Mouse (Mus musculus): ENCODE measurements at regions not wholly inside any gene's neighbourhood (a gene's known extent, or its start where the extent isn't known, plus 50 kb on each side); places are given as distances from the start of the nearest gene placed in this dataset.

DNA sequence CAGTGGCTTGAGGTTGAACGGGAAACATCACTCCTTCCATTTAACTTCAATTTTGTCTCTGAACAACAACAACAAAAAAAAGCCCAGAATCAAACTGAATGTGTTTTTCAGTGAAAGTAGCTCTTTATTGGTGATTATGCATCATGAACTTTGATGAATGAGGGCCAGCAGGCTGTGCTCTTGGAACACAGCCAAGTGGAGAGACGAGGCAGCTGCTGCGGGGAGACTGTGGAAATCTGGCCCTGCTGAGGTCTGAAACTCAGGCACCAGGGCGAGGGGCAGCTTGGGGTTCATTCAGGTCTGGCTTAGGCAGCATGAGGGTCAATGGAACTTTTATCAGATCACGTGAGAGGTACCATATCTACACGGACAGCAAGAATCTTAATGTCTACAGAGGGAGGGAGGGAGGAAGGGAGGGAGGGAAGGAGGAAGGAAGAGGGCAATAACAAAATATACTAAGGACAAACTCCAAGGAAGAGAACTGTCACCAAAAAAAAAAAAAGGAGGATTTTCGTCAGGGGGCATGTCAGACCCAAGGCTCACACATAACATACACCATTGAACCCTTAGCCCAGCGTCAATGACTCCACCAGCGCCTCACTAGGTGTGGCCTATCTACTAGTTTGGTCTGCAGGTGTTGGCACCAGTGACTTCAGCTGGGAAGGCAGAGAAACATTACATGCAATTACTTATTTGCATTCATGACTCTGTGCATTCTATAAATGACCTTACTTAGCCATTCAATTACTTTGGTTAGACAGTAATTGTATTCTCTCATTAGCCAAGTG is 239.0 kb upstream of the Fat1 start:
- WGBS = 36% methylated on average over 9 of the region's 9 CpGs
- Histone ChIP-seq H3K4me3 (ENCODE audit: low read depth, low read length) (no peak overlapping the region), H3K9me3 (ENCODE audit: control insufficient read depth, low read length) (no peaks in the 10 kb centered on the region), H3K4me1 (ENCODE audit: control insufficient read depth, insufficient read depth, low read length) (peaks cover 1% of the 10 kb centered on the region; the same call in 1 of the 2 replicates), H3K27ac (replicated peaks; ENCODE audit: low read depth, low read length) (no peak overlapping the region), H3K4me2 (ENCODE audit: low read depth, low read length) (no peak overlapping the region), H3K9ac (ENCODE audit: low read depth, low read length) (no peak overlapping the region), H3K36me3 (ENCODE audit: control insufficient read depth, insufficient read depth, low read length) (no peaks in the 10 kb centered on the region), H3K27me3 (replicated peaks; ENCODE audit: control insufficient read depth, insufficient read depth, low read length) (no peaks in the 10 kb centered on the region)
- ATAC-seq (ENCODE audit: low read depth) (peak; percentile 77; the same call in 1 of the 2 replicates), DNase-seq (ENCODE audit: low spot score) (peak; percentile 77)

DNA sequence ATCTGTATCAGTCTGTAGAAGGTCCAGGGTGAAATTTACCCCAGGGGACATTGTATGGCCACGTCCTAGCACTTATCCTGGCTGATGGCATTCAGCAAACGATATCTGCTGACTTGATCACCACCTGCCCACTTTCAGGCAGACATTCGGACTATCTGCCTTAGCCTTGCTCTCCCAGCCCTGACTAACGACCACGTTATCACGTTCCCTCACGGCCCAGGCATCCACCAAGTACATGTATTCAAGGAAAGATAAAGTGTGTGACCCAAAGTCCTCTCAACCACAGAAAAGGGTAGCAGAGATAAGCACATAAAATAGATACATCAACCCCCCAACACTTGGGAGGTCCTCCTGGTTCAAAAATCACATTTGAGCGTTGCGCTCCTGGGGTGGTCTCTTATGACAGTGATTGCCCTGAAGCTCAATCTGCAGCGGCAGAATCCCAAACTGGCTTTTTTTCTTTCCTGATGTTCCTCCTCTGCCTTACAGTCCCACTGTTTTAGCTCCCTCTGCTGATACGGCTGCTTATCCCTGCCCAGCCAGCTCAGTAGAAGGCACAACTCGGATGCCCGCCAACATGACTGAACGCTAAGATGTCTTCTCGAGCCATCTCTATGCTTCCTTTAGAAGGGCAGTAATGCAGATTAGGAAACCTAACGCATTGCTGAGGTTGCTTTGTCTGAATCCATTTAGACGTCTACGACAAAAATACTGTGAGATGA is 235.7 kb upstream of the Fat1 start:
- H3K27me3 ChIP-seq (replicated peaks; ENCODE audit: control insufficient read depth, insufficient read depth, low read length) = no peaks in the 10 kb centered on the region
- no peaks in the 10 kb centered on the region for H3K4me1 ChIP-seq (ENCODE audit: control insufficient read depth, insufficient read depth, low read length)
- H3K36me3 ChIP-seq (ENCODE audit: control insufficient read depth, insufficient read depth, low read length) = no peaks in the 10 kb centered on the region
- no peaks in the 10 kb centered on the region for H3K9me3 ChIP-seq (ENCODE audit: control insufficient read depth, low read length)
- ATAC-seq (ENCODE audit: low read depth) (no peak), DNase-seq (ENCODE audit: low spot score) (no peak)
- no peak overlapping the region for H3K4me3 ChIP-seq (ENCODE audit: low read depth, low read length)
- no peak overlapping the region for H3K4me2 ChIP-seq (ENCODE audit: low read depth, low read length)
- no peak overlapping the region for H3K9ac ChIP-seq (ENCODE audit: low read depth, low read length)
- H3K27ac ChIP-seq (replicated peaks; ENCODE audit: low read depth, low read length) = no peak overlapping the region
- 80% methylated on average over 18 of the region's 18 CpGs for WGBS

DNA sequence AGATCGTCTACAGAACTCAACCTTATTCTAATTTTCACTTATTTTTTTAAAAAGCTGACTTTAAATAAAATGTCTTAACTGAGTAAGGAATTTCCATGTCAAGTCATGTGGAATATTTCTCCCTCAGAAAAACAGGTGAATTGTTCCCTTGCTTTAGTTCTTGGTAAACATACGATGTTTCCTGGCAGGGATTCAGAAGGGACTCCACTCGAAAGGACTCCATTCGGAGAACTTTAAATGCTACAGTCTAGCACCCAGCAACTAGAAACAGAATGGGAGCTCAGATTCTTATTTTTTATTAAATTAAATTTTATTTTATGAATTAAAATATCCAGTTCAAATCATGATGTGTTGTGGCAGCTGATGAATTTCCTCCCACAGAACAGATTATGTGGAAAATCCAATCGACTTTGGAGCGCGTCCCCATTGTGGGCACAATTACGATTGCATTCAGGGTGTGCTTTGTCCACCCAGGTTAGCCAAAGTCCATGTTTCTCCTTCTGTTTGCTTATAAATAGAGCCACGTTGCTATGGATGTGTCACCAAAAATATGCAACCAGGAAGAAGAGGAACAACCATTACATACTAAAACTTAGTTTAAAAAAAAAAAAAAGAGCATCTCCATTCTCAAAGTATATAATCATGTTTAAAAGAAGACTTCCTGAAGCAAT is 230.5 kb upstream of the Fat1 start:
- ATAC-seq (ENCODE audit: low read depth) (no peak), DNase-seq (ENCODE audit: low spot score) (no peak)
- Histone ChIP-seq H3K4me2 (ENCODE audit: low read depth, low read length) (no peak overlapping the region), H3K4me3 (ENCODE audit: low read depth, low read length) (no peak overlapping the region), H3K4me1 (ENCODE audit: control insufficient read depth, insufficient read depth, low read length) (no peaks in the 10 kb centered on the region), H3K9ac (ENCODE audit: low read depth, low read length) (no peak overlapping the region), H3K27ac (replicated peaks; ENCODE audit: low read depth, low read length) (no peak overlapping the region), H3K36me3 (ENCODE audit: control insufficient read depth, insufficient read depth, low read length) (no peaks in the 10 kb centered on the region), H3K27me3 (replicated peaks; ENCODE audit: control insufficient read depth, insufficient read depth, low read length) (no peaks in the 10 kb centered on the region), H3K9me3 (ENCODE audit: control insufficient read depth, low read length) (no peaks in the 10 kb centered on the region)
- 75% methylated on average over 9 of the region's 9 CpGs for WGBS

DNA sequence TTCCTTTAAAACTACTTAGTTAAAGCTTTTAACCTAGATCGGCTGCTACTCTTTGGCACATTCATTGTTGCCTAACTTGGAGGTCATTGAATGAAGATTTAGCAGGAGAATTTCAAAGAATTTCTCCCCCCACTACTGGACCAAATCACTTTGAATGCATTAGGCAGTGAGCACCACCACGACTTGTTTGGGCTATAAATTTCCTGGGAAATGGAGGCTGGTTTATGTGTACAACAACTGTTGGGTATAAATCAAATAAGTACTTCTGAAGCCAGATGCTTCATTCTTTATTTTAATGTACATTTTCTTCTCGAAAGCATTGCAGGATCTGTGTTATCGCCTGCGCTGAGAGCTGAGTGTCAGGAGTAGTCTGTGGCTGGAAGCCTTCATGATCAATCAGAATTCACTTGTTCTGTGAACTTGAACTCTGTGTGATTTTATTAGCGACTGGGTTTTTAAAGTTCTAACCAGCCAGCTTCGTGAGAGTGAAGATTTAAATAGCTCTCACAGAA is 226.5 kb upstream of the Fat1 start:
- no peak for DNase-seq (ENCODE audit: low spot score)
- Histone ChIP-seq H3K4me3 (ENCODE audit: low read depth, low read length) (no peak overlapping the region), H3K9me3 (ENCODE audit: control insufficient read depth, low read length) (no peaks in the 10 kb centered on the region), H3K27ac (replicated peaks; ENCODE audit: low read depth, low read length) (no peak overlapping the region), H3K4me1 (ENCODE audit: control insufficient read depth, insufficient read depth, low read length) (no peaks in the 10 kb centered on the region), H3K9ac (ENCODE audit: low read depth, low read length) (no peak overlapping the region), H3K36me3 (ENCODE audit: control insufficient read depth, insufficient read depth, low read length) (no peaks in the 10 kb centered on the region), H3K4me2 (ENCODE audit: low read depth, low read length) (no peak overlapping the region), H3K27me3 (replicated peaks; ENCODE audit: control insufficient read depth, insufficient read depth, low read length) (no peaks in the 10 kb centered on the region)
- 63% methylated on average over 7 of the region's 7 CpGs for WGBS
- ATAC-seq (ENCODE audit: low read depth) = no peak

DNA sequence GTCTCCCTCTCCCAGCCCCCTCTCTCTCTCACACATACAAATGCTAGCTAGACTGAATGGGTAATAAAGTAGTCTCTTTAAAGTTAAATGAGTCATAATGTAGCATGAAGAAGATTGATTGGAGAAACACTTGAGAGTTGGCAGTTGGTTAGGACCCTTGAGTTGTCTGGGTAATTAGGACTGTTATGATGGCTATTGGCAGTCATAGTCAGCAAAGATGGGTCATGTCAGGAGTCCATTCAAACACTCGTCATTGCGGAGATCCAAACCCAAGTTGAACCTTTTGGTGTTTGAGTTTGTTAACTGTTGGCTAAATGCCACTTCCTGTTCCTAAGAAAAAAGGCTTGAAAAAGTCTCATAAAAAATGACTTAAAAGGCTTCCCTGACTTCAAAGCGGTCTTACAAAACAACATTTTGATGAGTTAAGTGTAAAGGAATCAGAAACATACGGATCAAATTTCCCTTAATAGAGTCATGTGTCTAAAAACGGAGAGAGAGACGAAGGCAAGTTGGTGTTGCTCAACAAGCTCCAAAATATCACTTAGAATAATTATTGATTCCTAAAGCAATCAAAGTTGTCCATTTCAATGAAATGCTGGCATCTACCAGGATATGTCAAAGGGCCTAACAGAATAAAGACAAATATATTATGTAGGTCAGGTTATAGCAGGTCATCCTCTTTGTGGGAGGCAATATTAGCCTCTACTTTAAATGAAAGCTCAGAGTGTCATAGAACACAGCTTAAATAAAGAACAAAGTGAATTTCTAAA is 225.9 kb upstream of the Fat1 start:
- Histone ChIP-seq H3K27me3 (replicated peaks; ENCODE audit: control insufficient read depth, insufficient read depth, low read length) (no peaks in the 10 kb centered on the region), H3K36me3 (ENCODE audit: control insufficient read depth, insufficient read depth, low read length) (no peaks in the 10 kb centered on the region), H3K4me3 (ENCODE audit: low read depth, low read length) (no peak overlapping the region), H3K4me2 (ENCODE audit: low read depth, low read length) (no peak overlapping the region), H3K9ac (ENCODE audit: low read depth, low read length) (no peak overlapping the region), H3K4me1 (ENCODE audit: control insufficient read depth, insufficient read depth, low read length) (no peaks in the 10 kb centered on the region), H3K27ac (replicated peaks; ENCODE audit: low read depth, low read length) (no peak overlapping the region), H3K9me3 (ENCODE audit: control insufficient read depth, low read length) (no peaks in the 10 kb centered on the region)
- 29% methylated on average over 6 of the region's 6 CpGs for WGBS
- peak; percentile 57 for DNase-seq (ENCODE audit: low spot score)
- no peak for ATAC-seq (ENCODE audit: low read depth)

DNA sequence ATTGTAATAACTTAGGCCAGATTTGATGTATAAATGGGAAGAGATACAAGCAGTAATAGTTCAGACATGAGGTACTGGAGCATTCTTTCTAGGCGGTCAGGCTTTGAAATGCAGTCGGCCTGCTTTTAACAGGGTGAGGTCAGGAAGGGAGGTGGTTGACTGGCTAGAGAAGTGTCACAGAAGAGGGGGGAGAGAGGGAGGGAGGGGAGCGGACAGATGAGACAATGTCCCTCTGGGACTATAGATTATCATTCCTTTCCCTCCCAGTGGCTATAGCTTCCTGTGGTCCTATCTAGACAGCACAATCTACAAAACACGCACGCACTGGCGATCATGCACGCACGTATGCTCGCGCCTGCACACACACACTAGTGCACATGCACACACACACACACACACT is 200.7 kb upstream of the Fat1 start:
- ATAC-seq (ENCODE audit: low read depth) = no peak
- Histone ChIP-seq H3K9ac (ENCODE audit: low read depth, low read length) (no peak overlapping the region), H3K27me3 (replicated peaks; ENCODE audit: control insufficient read depth, insufficient read depth, low read length) (no peaks in the 10 kb centered on the region), H3K4me2 (ENCODE audit: low read depth, low read length) (no peak overlapping the region), H3K9me3 (ENCODE audit: control insufficient read depth, low read length) (no peaks in the 10 kb centered on the region), H3K4me3 (ENCODE audit: low read depth, low read length) (no peak overlapping the region), H3K27ac (replicated peaks; ENCODE audit: low read depth, low read length) (no peak overlapping the region), H3K4me1 (ENCODE audit: control insufficient read depth, insufficient read depth, low read length) (no peaks in the 10 kb centered on the region; the same call in 1 of the 2 replicates), H3K36me3 (ENCODE audit: control insufficient read depth, insufficient read depth, low read length) (no peaks in the 10 kb centered on the region)
- WGBS = 77% methylated on average over 10 of the region's 10 CpGs
- DNase-seq (ENCODE audit: low spot score) = no peak

DNA sequence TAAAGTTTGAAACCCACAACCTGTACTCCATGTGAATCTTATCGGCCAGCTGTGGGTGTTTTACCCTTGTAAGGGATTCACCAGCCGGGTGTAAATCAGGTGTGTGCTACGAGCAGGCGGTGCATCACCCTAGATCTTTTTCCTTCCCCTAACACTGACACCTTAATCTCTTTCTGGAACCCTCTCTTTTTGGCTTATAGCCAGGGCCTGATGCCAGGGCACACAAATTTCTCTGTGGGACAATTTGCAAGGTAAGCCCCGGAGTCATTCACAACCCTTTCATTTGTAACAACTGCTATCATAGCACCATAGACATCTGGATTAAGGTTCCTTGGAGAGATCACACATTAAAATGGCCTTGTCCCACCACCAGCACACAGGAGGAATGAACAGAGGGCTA is 199.4 kb upstream of the Fat1 start:
- Histone ChIP-seq H3K4me3 (ENCODE audit: low read depth, low read length) (no peak overlapping the region), H3K9me3 (ENCODE audit: control insufficient read depth, low read length) (no peaks in the 10 kb centered on the region), H3K36me3 (ENCODE audit: control insufficient read depth, insufficient read depth, low read length) (no peaks in the 10 kb centered on the region), H3K27ac (replicated peaks; ENCODE audit: low read depth, low read length) (no peak overlapping the region), H3K9ac (ENCODE audit: low read depth, low read length) (no peak overlapping the region), H3K4me1 (ENCODE audit: control insufficient read depth, insufficient read depth, low read length) (no peaks in the 10 kb centered on the region; the same call in 1 of the 2 replicates), H3K4me2 (ENCODE audit: low read depth, low read length) (no peak overlapping the region), H3K27me3 (replicated peaks; ENCODE audit: control insufficient read depth, insufficient read depth, low read length) (no peaks in the 10 kb centered on the region)
- DNase-seq (ENCODE audit: low spot score) (peak; percentile 19), ATAC-seq (ENCODE audit: low read depth) (no peak)
- 68% methylated on average over 5 of the region's 5 CpGs for WGBS

DNA sequence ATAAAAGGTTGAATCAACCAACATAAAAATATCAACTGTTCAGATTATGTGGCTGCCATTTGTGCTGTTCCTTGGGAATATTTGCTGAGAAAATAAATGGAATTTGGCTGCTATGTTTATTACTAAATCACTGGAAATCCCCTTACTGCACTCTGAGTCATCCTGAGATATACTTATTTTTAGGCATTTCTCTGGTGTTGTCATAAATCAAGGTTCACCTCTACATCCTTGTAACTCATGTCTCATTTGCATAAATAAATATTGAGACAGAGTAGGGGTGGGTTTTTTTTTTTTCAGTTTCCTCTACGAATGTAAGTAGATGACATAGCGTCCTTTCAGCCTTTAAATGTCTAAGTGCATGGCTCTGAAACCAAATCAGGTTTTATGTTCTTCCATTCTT is 191.9 kb upstream of the Fat1 start:
- H3K27me3 ChIP-seq (replicated peaks; ENCODE audit: control insufficient read depth, insufficient read depth, low read length) = no peaks in the 10 kb centered on the region
- H3K9me3 ChIP-seq (ENCODE audit: control insufficient read depth, low read length) = no peaks in the 10 kb centered on the region
- no peak overlapping the region for H3K27ac ChIP-seq (replicated peaks; ENCODE audit: low read depth, low read length)
- no peaks in the 10 kb centered on the region for H3K36me3 ChIP-seq (ENCODE audit: control insufficient read depth, insufficient read depth, low read length)
- WGBS = 73% methylated on average over 2 of the region's 2 CpGs
- no peak overlapping the region for H3K4me3 ChIP-seq (ENCODE audit: low read depth, low read length)
- H3K4me1 ChIP-seq (ENCODE audit: control insufficient read depth, insufficient read depth, low read length) = no peaks in the 10 kb centered on the region
- DNase-seq (ENCODE audit: low spot score) (no peak), ATAC-seq (ENCODE audit: low read depth) (no peak)
- no peak overlapping the region for H3K9ac ChIP-seq (ENCODE audit: low read depth, low read length)
- no peak overlapping the region for H3K4me2 ChIP-seq (ENCODE audit: low read depth, low read length)

All from embryonic facial prominence, embryonic 14.5 days (tissue).